Mouse (Mus musculus) layer of hippocampus, adult 2 months (tissue): ENCODE measurements around the gene Fbln1. TPM values are rescaled to one million over a fixed set of nuclear protein-coding genes. Genes with fewer than 3 reads are reported as not detected.
A peak's percentile ranks its signal among the peaks of the same experiment; 100 is the strongest.

ENCODE experiments used
- DNase-seq, 2 experiments: peaks; one replicate each; pipeline ENCODE4 v3.0.0; 2022; ENCODE audit warnings: low spot score in 2 of 2
- H3K27ac ChIP-seq: fragments of 200-600 bp; 2 replicates; pipeline ENCODE4 v1.8.1; 2022
- H3K4me3 ChIP-seq: fragments of 200-600 bp; 2 replicates; pipeline ENCODE4 v1.8.1; 2022; ENCODE audit warnings: mild to moderate bottlenecking
- CTCF ChIP-seq: fragments of 200-600 bp; conservative IDR thresholded peaks from 2 replicates; pipeline ENCODE4 v1.8.1; 2022; ENCODE audit warnings: antibody characterized with exemption, mild to moderate bottlenecking, moderate library complexity
- total RNA-seq, 2 experiments: library from RNA; stranded (reverse); gene quantifications; 2 replicates each; pipeline ENCODE4 v1.2.3; 2021

The Fbln1 gene
- total RNA-seq, 2 experiments from 2014 or later = 13.4 to 13.8 TPM

DNA sequence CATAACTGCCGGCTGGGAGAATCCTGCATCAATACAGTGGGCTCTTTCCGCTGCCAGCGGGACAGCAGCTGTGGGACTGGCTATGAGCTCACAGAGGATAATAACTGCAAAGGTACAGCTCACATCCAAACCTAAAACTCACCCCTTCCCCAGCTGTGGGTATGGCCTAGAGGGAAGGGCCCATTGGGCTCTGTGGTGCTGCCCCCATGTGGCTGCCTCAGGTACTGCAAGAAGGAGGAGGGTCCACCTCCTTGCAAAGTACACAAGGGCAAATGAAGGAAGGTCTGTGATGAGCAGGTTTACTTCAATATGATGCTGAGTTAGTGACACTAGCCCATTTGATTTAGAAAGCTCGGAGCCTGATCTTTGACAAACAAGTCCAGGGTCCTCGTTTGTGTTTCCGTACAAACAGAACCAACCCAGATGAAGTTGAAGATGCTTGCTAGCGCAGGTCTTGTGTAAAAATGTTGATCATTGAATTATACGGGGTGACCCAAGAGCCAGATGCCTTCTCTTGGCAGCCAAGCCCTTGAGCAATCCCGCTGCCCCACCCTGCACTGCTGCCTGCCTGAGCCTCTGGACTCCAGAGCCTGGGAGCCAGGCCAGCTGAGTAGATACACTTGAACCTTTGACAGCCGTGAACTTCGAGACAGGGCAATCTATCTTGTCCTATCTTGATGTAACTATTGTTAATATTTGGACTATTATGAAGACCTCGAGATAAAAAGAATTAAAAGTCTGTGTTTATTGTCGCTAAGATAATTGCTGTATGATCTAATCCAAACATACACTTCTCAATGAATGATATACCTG is 25.9 kb downstream of the Fbln1 start:
- Histone ChIP-seq H3K27ac (no peak overlapping the region), H3K4me3 (no peak overlapping the region)
- peak in 1 of 2 experiments; percentile 50 for DNase-seq
- peak; percentile 96 for TF ChIP-seq CTCF

DNA sequence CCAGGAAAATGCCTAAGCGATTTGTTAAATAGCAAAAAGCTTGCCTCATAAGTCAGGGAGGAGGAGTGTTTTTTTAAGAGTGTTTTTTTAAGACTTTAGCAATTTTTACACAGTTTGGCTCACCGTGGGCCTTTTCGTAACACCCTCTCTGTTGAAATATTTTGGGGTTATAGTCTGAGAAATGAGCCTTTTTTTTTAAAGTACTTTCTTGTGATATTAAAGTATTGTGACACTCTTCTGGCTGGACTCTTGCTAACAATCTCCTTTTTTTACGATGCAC is 26.4 kb downstream of the Fbln1 start:
- DNase-seq = no peak
- H3K27ac ChIP-seq = no peak overlapping the region
- no peak for TF ChIP-seq CTCF
- no peak overlapping the region for H3K4me3 ChIP-seq

DNA sequence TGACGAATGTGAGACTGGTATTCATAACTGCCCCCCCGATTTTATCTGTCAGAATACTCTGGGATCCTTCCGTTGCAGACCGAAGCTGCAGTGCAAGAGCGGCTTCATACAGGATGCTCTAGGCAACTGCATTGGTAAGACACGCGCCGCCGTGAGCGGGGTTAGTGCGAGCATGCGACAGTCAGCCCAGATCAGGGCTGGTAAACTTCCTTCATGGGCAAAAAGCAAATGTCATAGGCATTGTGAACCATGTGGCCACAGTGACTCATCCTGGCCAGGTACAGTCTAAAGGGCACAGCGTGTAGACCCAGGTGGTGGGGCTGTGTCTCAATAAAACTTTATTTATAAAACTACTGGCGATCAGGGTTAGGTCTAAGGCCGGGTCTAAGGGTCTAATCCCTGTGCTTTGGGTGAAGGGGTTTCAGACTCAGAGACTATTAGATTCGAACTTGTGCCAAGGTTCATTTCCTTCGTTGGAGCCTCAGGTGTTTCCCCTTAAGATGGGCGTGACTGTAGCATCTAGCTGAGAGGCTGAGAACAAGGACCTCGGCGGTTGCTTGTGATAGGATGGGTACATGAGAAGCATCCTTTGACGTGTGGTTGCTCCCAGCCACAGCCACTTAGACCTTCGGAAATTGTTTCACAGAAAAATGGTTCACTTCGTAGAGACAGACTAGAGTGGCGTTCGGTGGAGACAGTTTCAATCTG is 26.9 kb downstream of the Fbln1 start:
- DNase-seq = no peak
- Histone ChIP-seq H3K27ac (no peak overlapping the region), H3K4me3 (no peak overlapping the region)
- no peak for TF ChIP-seq CTCF

DNA sequence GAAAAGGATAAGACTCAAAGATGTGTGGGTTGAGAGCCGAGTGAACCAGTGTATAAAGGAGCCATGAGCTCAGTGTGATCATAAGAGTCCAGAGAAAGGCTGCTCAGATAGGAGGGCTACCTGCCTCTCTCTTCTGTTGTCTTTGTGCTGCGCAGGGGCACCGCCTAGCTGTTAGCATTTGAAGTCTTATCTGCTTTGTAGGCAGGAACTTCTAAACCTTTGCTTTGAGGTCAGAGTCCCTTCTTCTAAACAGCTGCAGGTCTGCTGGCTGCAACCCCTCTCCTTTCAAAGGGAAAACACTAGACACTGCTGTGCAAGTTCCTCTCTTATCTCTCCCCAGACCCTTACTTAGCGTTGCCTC is 27.5 kb downstream of the Fbln1 start:
- TF ChIP-seq CTCF = no peak
- H3K27ac ChIP-seq = no peak overlapping the region
- no peak overlapping the region for H3K4me3 ChIP-seq
- DNase-seq = no peak

DNA sequence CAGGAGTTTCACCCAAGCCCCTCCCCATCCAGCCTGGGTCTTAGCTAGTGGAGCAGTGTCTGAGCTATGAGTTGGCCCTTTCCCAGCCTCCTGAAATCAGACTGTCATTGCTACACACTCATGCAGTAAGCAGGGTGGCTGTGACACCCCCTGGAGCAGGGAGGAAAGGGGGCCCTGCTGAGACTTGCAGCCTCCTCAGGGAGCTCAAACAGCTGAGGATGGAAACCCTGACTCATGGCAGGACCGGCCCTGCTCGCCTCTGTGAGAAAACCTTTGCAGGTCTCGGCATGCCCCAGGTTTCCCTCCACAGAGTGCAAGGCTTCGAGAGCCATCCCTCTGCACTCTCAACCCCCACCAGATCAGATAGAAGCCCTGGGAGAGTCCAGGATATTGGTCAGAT is 27.9 kb downstream of the Fbln1 start:
- no peak overlapping the region for H3K4me3 ChIP-seq
- DNase-seq = no peak
- no peak overlapping the region for H3K27ac ChIP-seq
- TF ChIP-seq CTCF = no peak

DNA sequence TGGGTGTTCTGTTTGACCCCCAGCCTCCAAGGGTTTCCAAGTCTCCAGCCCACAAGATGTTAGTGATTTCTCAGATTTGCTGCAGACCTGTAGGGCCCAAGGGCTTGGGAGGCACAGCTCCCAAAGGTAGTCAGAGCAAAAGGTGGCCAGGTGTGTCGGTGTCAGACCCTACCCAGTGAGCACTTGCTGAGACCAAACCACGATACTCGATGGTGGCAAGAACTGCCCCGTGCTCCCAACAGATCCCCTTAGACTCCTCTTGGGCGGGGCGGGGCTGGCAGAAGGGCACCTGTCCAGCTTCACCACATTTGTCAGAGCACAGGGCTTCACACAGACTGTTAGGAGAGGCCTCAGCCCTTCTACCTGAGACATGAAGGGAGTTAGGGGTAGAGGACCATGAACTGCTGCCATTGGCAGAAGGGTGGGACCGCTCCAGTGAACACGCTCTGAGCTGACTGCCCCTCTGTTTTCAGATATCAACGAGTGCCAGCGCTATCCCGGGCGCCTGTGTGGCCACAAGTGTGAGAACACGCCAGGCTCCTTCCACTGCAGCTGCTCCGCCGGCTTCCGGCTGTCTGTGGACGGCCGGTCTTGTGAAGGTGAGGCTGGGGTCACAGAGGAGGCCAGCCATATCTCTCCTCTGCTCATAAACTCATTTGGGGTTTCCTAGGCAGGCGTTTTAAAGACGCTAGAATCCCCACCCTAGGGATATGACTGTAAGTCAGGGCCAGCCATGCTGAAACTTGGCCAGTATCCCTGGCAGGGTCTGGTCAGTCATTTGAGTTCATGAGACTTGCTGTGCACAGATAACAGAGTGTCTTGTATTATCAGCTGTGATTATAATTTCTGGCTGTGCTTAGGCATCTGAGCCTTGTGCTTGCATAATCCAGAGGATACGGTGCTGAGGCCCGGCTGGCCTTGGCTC is 33.3 kb downstream of the Fbln1 start:
- DNase-seq = no peak
- Histone ChIP-seq H3K4me3 (no peak overlapping the region), H3K27ac (no peak overlapping the region)
- no peak for TF ChIP-seq CTCF

DNA sequence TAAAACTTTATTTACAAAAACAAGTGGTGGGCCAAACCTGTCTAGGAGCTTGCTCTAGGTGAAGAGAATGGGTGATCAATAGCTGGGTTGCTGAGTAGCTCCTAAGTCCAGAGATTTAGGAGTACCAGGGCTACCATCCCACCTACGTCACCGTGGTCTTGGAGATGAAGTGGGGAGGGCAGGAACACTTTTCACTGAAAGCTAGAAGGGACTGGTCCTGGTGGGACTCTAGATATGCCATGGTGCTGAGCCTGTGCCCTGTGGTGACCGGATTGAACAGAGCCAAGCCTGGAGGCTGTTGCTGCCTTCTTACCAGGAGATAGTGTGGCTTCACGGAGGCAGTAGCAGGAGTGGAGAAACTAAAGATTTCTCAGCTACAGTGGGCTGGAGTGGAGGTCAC is 34.3 kb downstream of the Fbln1 start:
- TF ChIP-seq CTCF = no peak
- Histone ChIP-seq H3K27ac (no peak overlapping the region), H3K4me3 (no peak overlapping the region)
- DNase-seq = no peak

DNA sequence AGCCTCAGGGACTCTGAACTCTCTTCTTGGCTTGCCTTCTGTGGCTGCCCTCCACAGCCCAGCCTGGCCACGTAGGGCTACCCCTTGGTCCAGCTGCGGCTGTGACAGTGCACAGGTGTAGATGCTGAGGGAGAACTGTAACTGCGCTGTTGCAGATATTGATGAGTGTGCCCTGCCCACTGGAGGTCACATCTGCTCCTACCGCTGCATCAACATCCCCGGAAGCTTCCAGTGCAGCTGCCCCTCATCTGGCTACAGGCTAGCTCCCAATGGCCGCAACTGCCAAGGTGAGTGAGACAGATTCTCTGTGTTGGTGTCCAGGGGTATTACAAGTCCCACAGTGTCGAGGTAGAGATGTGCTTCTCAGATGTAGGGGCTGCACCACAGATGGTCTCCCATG is 36.1 kb downstream of the Fbln1 start:
- DNase-seq = no peak
- H3K27ac ChIP-seq = no peak overlapping the region
- no peak for TF ChIP-seq CTCF
- no peak overlapping the region for H3K4me3 ChIP-seq

DNA sequence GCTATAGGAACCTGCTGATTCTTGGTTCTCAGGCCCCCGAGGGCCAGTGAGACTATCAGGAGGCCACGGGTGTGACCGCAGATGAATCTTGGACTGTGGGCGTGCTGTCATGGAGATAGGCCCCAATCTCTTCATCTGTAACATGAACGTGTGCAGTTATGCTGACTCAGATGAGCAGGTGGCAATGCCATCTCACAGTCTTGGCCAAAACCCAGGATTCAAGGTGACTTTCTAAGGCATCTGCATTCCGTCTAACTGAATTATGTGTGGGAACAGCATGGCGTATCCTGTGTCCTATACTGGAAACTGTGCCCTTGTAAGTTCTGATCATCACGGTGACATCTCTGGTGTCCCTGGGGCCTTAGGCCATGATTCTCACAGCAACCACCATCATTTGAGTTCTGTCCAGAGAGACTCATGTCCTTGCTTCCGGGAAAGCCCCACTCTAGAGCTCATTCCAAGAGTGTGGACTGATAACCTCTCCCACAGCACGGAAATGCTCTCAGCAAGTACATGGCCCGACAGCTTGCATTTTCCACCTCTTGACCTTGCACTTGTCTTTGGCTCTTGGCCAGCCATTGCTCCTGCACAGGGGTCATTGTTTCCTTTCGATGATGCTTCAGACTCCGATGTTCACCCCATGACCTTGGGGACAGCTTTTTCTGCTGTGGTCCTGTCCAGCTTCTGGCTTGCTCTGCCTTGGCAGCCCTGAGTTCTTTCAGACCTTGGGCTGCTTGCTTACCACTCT is 38.8 kb downstream of the Fbln1 start:
- TF ChIP-seq CTCF = no peak
- no peak for DNase-seq
- Histone ChIP-seq H3K27ac (no peak overlapping the region), H3K4me3 (no peak overlapping the region)

DNA sequence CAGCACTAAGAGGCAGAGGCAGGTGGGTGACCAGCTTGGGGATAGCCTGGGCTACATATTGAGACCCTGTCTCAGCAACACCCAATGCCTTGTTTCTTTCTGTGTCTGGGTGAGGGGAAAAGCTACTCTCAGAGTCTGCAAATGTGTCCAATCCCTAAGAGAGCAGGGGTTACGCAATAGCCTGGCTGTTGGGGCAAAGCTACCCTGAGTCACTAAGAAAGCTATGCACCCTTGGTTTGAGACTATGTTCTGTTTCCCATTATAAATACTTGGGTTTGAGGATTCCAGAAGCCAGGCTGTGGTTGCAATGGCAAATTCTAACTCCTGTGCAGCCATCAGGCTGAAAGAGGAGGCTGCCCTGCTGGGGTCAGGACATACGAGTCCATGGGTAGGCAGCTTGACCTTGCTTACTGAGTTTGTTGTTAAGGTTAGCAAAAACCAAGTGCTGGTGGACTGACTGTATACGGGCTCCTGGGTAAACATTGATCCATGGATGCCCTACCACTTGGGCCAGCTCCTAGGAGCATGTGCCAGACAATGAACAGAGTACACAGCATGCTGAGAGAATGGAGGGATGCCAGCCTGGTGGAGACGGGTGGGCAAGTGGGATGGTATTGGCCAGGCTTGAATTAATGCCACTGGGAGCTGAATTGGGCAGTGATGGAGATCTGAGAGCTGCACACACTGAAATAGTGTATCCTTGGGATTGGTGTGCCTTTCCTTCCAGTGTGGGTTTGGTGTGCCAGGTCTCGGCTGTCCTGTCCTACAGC is 39.7 kb downstream of the Fbln1 start:
- no peak for DNase-seq
- H3K4me3 ChIP-seq = no peak overlapping the region
- TF ChIP-seq CTCF = no peak

DNA sequence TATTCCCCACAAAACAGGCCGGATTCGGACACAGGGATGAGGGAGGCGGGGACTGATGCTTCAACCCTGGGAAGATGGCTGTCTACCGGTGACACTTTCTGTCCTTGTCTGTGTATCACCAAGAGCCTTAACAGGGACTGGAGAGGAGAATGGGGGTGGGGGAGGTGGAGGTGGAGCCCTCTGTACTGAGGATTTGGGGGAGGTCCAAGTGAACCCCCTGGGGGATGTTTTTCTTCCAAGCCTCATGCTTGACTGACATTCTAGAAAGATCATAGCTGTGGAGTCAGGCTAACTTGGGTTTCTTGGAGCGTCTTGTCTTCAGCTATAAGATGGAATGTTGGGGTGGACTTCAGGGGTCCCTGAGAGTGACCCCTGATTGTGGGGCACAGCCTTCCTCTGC is 40.3 kb downstream of the Fbln1 start:
- H3K4me3 ChIP-seq = no peak overlapping the region
- H3K27ac ChIP-seq = no peak overlapping the region
- TF ChIP-seq CTCF = no peak
- DNase-seq = no peak

More for the DNA sequence above, 39.7 kb downstream of the Fbln1 start:
- H3K27ac ChIP-seq = no peak overlapping the region

DNA sequence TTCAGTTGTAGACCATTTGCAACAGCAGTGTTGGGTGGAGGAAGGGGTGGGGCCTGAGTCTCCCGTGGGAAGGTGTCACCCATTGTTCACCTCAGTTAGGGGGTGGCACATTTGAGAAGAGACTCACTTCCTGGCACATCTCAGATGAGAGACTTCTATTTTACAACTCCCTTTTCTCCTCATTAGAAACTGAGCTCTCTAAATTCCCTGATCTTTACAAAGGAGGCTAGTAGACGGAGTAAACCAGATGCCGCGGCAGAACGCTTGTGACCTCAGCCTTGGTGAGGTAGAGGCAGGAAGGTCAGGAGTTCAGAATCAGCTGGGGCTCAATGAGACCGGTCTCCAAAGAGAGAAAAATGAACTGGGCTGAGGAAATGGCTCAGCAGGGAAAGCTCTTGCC is 41.2 kb downstream of the Fbln1 start:
- no peak for DNase-seq
- TF ChIP-seq CTCF = no peak
- Histone ChIP-seq H3K4me3 (no peak overlapping the region), H3K27ac (no peak overlapping the region)
